Mouse (Mus musculus) gastrocnemius, adult 2 months (tissue): ENCODE measurements around the gene Apbb2. TPM values are rescaled to one million over a fixed set of nuclear protein-coding genes. Genes with fewer than 3 reads are reported as not detected.

Experiments
- DNase-seq: peaks from one replicate; pipeline ENCODE4 v3.0.0; 2022
- H3K27ac ChIP-seq: fragments of 200-600 bp; 2 replicates; pipeline ENCODE4 v1.8.1; 2022; ENCODE audit warnings: mild to moderate bottlenecking
- H3K4me3 ChIP-seq: fragments of 200-600 bp; 2 replicates; pipeline ENCODE4 v1.8.1; 2022; ENCODE audit warnings: mild to moderate bottlenecking, moderate library complexity
- CTCF ChIP-seq: fragments of 200-600 bp; IDR thresholded peaks from 2 replicates; pipeline ENCODE4 v1.8.1; 2022; ENCODE audit warnings: antibody characterized with exemption, mild to moderate bottlenecking, moderate library complexity
- intact Hi-C: fragments of 180-260 bp; cut with DNase I; formaldehyde crosslinking; loops from one replicate; pipeline ENCODE4 v1.15.1; 2025
- total RNA-seq, 2 experiments: library from RNA; stranded (reverse); gene quantifications; 2 replicates each; pipeline ENCODE4 v1.2.3; 2021

Apbb2 gene
- total RNA-seq, 2 experiments from 2014 or later = 35.9 to 43.2 TPM

GRCm38 (mm10) chr5:66338583-66338982, 280.0 kb downstream of the Apbb2 start:
- TF ChIP-seq CTCF = peak; percentile 55
- no peak overlapping the region for H3K4me3 ChIP-seq
- intact Hi-C loops = no loop called here
- no peak for DNase-seq
- no peak overlapping the region for H3K27ac ChIP-seq

GRCm38 (mm10) chr5:66337969-66338345, 280.6 kb downstream of the Apbb2 start:
- peak overlapping the region; percentile 72 for H3K4me3 ChIP-seq
- no peak for TF ChIP-seq CTCF
- peak; percentile 35 for DNase-seq
- H3K27ac ChIP-seq = peak overlapping the region; percentile 69
- intact Hi-C loops = no loop called here

DNA sequence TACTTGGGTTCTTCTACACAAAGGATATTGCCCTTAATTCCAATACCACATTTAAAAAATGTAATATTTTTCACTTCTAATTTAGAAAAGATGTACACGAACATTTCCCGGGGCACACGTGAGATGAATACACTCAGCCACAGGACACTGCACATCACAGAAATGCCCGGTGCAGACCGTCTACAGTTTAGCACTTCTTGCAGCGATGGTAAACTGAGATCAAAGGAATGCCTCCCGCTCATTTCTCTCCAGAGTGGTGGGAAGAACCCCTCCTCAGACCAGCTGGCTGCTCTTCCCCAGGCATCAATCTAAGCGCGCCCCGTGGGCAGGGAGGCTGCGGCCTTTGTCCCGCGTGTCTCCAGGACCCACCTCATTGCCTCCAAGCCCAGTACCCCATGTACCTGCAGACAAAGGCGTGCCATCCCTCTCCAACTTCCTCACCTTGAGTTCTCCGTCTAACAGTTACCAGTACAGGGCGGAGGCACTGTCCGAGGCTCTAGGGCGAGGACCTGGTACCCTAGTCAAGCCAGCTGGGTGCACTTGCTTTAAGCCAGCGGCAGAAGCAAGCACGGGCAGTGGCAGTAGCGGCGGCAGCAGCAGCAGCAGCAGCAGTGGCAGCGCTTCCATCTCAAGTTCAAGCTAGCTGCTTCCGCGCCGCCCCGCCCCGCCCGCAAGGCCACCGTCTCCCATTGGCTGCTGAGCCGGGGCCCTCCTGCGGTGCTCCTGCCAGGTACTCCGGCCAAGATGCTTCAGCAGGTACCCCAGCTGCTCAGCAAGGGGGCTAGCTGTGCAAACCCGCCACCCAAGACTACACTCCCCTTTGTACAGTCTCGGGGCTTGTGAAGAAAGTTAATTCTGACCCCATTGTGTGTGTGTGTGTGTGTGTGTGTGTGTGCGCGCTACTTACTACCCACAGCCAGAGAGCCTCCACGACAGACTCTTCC, 281.3 kb downstream of the Apbb2 start:
- intact Hi-C loops = no loop called here
- peak overlapping the region; percentile 72 for H3K4me3 ChIP-seq
- no peak for TF ChIP-seq CTCF
- DNase-seq = peak; percentile 79
- H3K27ac ChIP-seq = peak overlapping the region; percentile 69

- DNase-seq = no peak
- no peak overlapping the region for H3K4me3 ChIP-seq
- TF ChIP-seq CTCF = no peak
- H3K27ac ChIP-seq = no peak overlapping the region
- intact Hi-C loops = no loop called here
These were observed 287.8 kb downstream of the Apbb2 start for GRCm38 (mm10) chr5:66330806-66331205.

GRCm38 (mm10) chr5:66328766-66329165, 289.8 kb downstream of the Apbb2 start:
- H3K27ac ChIP-seq = no peak overlapping the region
- intact Hi-C loops = no loop called here
- H3K4me3 ChIP-seq = no peak overlapping the region
- no peak for TF ChIP-seq CTCF
- DNase-seq = no peak

DNA sequence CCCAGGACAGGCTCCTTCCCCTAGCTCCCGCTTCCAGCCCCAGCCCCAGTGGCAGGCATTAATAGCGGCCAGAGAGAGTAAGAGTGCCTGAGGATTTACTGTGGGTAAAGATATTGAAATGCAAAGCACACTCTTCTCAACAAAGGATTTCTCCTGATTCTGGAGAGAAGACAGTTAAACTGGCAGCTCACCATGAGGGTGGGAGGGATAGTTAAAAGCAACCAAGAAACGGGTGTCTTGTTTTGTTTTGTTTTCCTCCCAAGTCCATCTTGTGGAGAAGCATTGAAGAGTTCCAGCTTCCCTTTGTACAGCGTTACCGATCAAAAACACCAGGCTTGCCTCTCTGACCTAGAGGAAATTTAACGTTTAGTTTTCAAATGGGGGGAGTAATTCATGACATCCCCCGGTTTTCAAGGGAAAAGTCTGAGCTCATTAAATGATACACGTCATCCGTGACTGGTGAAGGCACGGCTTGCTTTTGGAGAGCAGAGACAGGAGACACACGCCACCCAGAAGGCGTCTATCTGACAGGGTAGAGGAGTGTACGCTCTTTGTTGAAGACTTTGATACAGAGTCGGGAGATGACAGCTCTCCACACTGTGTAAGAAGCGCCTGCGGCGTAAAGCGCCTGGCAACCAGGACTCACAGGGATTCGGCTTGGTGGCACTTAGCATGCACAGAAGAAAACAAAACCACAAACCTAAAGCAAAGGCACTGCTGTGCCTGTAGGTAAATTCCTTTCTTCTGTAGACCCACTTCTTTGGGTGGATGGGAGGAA, 290.4 kb downstream of the Apbb2 start:
- Histone ChIP-seq H3K4me3 (no peak overlapping the region), H3K27ac (no peak overlapping the region)
- no peak for DNase-seq
- TF ChIP-seq CTCF = no peak
- intact Hi-C loops = no loop called here

DNA sequence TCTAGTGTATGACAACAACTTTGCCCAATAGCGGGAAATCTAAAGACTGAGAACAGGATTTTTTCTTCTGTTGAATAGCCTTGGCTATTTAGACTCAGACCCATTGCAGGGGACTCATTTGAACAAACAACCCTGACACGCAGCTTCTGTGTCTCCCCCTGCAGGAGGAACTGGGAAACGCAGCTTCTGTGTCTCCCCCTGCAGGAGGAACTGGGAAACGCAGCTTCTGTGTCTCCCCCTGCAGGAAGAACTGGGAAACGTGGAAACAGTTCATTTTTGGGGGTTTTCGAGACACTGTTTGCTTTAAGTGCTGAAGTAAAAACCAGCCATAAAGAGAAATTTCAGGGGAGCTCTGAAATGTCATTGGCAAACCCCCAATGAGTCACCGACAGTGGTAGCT, 292.2 kb downstream of the Apbb2 start:
- peak overlapping the region; percentile 38; the same call in 1 of the 2 replicates for H3K27ac ChIP-seq
- intact Hi-C loops = no loop called here
- TF ChIP-seq CTCF = peak; percentile 87
- H3K4me3 ChIP-seq = no peak overlapping the region
- DNase-seq = no peak

- H3K27ac ChIP-seq = peak overlapping the region; percentile 88
- intact Hi-C loops = loop anchor here (5.0 kb wide), 1 partner anchor 44 kb away; no protein-coding TSS in a partner anchor
- DNase-seq = peak; percentile 76
- H3K4me3 ChIP-seq = peak overlapping the region; percentile 77
- no peak for TF ChIP-seq CTCF
These were observed 295.0 kb downstream of the Apbb2 start for GRCm38 (mm10) chr5:66323603-66324002.

- intact Hi-C loops = loop anchor here (5.0 kb wide), 1 partner anchor 44 kb away; no protein-coding TSS in a partner anchor
- DNase-seq = peak; percentile 59
- H3K4me3 ChIP-seq = peak overlapping the region; percentile 77
- H3K27ac ChIP-seq = peak overlapping the region; percentile 88
- TF ChIP-seq CTCF = no peak
These were observed 295.5 kb downstream of the Apbb2 start for GRCm38 (mm10) chr5:66323131-66323530.

DNA sequence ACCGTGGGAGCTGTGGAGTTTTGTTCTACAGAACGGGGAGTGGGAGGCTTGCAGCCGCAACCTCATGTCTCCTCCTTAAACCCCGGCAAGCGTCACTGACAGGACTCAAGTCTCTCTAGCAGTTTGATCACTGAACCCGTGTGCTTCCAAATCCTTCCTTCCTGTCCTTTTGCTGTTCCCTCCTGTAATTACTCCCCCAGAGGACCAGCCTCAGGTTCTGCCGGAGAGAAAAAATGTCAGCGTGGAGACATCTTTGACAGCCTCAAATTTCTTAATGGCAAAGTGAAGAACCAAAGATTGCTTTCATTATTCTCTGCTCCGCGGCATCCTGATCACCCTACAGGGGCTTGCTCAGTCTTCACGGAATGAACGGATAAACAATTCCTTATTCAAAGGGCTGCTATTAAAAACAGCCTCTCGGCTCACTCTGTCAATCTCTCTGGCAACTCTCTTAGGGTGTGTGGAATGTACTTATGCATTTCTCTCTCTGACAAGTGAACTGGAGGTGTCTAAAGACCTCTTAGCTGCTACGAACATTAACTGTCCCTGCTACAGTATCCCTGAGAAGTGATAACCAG, 298.7 kb downstream of the Apbb2 start:
- intact Hi-C loops = loop anchor here (5.0 kb wide), 1 partner anchor 47 kb away; no protein-coding TSS in a partner anchor
- no peak overlapping the region for H3K27ac ChIP-seq
- no peak for DNase-seq
- no peak overlapping the region for H3K4me3 ChIP-seq
- TF ChIP-seq CTCF = no peak

DNA sequence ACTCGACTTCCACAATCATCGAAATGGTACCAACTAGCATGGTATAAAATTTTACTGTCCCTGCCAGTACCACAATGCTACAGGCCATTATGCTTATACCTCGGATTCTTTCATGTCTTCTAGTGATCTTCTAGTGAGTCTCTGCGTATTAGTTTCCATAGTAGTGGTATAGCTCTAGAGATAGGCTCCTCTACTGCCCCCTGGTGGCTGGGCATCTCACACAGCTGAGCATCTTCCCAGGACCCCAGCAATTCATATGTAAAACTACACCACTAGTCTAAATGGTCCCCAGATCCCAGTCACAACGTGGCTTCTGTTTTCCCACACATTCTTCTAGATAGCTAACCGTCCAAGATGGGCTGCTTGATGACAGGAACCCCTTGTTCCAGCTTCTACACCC, 299.2 kb downstream of the Apbb2 start:
- no peak overlapping the region for H3K27ac ChIP-seq

DNA sequence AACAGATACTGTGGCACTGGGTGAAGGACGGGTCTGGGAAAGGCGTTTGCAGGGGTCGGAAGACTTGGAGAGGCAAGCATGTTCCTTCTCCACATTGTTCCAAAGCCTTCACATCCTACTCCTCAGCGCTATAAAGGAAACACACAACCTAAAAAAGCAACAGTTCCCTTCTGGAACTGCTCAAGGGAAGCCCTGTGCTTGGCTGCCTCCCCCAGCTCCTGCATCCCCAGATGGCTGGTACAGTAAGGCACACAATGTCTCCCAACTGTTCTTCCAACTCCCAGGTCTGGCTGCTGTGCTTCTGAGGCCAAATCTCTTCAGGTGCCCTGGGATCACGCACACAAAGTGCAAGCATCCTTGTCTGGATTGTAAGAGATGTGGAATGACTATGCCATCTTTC, 302.8 kb downstream of the Apbb2 start:
- no peak for DNase-seq
- intact Hi-C loops = no loop called here
- no peak for TF ChIP-seq CTCF
- H3K4me3 ChIP-seq = no peak overlapping the region
- no peak overlapping the region for H3K27ac ChIP-seq

More for the DNA sequence above, 299.2 kb downstream of the Apbb2 start:
- intact Hi-C loops = no loop called here
- no peak overlapping the region for H3K4me3 ChIP-seq
- DNase-seq = peak; percentile 72
- peak; percentile 73 for TF ChIP-seq CTCF
